Mouse (Mus musculus) naive thymus-derived CD4-positive, alpha-beta T cell, adult 2 months (primary cell): ENCODE results near the gene Meltf.
A peak's percentile ranks its signal among the peaks of the same experiment; 100 is the strongest.

Experiments
- DNase-seq: peaks from one replicate; pipeline ENCODE4 v3.0.0-alpha.2; 2011; ENCODE audit warnings: low read depth

Meltf gene

DNA sequence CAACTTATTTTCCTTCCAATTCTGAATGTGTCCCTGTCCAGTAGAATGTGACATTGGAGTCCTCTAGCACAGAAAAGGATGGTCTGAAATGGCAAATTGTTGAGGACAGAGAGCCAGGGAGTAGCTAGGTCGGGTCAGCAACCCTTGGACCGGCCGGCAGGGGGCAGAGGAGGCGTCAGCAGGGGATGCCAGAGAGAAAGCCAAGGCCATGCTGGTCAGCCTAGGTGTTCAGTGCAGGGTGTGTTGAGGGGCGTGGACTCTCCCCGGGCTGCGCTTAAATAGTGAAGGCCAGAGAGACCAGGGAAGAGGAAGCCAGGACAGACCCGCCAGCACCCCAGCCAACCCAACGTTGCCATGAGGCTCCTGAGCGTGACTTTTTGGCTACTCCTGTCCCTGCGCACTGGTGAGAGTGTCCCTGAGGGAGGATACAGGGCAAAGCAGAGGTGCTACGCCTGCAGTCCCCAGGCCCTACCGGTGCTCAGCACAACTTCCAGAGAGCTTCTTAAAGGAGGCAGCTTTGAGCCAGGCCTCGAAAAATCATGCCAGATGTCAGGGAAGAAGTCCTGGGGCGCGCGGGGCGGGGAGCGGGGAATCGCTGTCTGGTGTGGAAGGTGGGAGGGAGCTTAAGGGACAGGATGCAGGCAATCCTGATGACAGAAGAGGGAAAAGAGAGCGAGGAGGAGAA, at the start of gene Meltf:
TSS of gene Meltf (plus strand) at position 238 of the 685 bp plus-strand sequence.
- DNase-seq = peak; percentile 41

DNA sequence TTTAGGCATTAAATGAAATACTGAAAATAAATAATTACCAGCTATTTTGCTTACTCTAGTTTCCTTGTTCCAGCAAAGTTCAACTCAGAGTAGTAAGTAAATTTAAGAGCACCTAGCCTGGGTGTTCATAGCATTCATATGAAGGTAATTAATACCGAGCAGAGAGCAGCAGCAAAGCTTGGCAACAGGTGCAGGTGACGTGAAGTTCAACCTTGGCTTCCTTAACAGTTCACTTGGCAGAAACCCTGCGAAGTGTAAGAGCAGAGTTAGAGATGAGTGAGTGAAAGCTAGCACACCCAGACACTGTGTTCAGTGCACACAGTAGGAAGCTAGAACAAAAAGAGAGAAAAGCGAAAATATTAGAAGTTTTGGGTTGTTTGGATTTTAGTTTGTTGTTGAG, 47.9 kb upstream of the Meltf start:
- DNase-seq = no peak

DNA sequence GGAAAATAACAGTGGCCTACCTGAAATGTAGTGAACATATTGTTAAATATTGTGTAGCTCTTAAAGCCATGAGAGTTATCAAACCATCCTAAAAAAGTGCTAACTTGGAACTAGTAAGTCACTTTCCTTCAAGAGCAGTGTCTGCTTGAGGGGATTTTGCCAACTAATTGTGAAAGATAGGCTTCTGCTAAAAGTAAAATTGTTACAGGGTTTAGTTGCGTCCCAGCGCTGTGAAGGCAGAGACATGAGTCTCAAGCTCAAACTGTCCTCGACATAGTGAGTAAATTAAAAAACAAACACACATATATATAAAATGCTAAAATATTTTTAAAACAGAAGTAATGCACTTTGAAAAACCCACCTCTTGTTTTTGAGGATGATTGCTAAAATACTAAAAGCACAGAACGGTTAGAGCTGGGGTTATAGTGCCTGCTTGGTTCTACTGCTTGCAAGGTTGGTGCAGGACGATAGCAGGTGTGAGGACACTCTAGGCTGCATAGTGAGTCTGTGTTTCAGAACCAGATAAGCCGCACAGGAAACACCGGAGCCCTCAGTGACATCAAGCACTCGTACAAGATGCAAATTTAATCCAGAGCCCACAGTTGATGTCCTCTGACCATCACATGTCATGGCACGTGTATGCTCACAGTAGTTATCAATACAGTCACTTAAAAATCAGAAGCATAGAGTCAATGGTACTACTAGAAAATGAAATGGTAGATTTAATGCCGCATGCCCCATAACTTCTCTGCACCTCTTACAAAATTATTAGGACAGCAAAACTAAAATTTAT, 45.8 kb upstream of the Meltf start:
- DNase-seq = no peak

DNA sequence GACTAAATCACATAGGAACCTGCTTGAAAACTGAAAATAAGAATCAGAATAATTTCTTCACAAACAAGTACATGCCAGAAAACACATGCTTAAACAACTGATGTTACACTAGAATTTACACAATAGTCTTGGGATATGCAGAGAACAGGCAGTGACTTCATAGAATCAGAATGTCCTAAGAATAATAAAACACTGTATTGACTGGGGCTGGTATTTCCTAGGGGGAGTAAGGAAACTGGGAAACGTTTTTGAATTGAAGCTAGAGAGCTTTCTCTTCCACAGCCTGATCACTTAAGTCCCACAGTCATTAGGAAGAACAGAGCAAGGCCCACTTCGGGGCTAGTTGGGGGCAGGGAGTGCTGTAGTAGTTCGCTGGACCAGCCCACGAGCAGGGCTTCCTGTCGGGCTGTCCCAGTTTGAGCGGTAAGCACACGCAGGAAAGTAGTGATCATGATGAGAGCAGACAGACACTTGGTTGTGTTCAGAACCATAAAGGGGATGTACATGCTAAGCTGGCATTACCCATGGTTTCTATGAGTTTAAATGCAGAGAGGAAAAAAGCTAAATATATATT, 44.5 kb upstream of the Meltf start:
- no peak for DNase-seq

DNA sequence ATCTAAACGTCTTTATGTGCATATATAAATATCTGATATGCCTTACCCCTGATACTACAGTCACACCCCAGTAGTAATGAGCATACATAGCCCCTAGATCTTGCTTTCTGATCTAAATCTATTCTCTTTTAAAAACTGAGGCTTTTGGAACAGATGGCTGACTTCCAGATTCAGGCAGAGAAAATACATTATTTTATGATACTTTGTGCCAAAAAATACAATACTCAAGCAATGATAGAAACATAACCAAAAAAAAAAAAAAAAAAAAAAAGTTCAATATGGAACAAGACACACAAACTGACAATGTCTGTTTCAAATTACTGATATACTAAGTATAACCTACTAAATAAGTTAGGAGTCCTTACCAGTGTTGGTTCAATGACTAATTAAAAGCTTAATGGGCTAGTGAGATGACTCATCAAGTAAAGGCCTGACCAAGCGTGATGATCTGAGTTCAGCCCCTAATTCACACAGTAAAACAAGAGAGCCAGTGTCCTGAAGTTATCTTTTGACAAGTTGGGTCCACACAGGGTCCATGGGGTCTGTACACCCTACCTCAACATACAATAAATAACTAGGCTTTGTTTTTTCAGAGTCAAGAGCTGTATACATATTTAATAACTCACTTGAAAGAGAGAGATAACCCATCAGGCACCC, 43.8 kb upstream of the Meltf start:
- no peak for DNase-seq

DNA sequence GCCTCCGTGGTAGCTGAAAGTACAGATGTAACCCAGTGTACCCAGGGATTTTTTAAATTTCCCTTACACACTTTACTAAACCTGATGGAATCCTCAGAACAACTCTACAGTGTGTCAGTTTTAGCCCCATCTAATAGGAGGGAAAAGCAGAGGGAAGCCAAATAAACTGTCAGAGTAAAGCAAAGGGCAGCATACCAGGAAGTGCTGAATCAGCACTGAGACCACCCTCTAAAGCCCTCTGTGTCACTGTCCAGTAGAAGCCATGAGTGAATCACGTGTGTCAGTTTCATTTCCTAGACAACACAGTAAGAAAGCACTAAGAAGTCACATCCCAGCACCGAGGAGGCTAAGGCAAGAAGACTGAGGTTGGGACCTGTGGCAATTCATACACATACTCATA, 41.2 kb upstream of the Meltf start:
- DNase-seq = no peak

GRCm38 (mm10) chr16:31844246-31844645, 34.4 kb upstream of the Meltf start:
- DNase-seq = no peak

- DNase-seq = no peak
These were observed 31.8 kb upstream of the Meltf start for GRCm38 (mm10) chr16:31846763-31847162.

- DNase-seq = no peak
These were observed 14.7 kb upstream of the Meltf start for GRCm38 (mm10) chr16:31863920-31864319.

GRCm38 (mm10) chr16:31865242-31865641, 13.4 kb upstream of the Meltf start:
- DNase-seq = no peak

DNA sequence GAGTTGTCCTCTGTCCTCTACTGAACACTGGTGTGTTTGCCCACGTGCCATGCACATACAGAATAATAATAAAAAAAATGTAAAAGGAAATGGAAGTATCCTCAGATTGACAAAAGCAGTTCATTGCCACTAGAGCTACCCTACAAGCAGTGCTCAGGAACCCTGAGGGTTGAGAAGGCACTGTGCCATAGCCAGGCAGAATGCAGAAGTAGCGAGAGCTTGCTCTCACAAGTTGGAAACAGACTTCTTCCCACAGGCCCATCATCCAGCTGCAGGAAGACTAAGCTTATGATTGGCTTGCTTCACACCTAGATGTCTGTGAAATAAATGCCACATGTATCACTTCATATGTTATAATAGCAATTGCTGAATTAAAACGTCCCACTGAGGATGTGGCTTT, 11.7 kb upstream of the Meltf start:
- no peak for DNase-seq

- no peak for DNase-seq
These were observed 10.9 kb upstream of the Meltf start for GRCm38 (mm10) chr16:31867736-31868135.

DNA sequence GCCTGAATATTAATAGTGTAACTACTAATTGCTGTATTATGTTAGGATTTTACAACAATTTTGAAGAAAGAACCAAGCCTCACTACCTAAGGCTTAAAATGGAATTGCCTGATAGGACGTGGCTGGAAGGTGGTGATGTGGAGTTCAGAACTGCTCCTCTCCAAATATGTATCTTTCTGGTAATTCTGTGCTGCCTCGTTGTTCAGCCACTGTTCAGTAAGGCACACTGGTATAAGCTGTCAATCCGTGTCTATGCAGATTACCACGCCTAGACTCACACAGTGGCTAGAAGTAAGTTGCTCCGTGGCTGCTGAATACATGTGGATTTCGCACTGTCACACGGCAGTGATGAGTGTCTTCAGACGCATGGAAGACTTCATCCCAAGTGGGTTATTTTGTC, 4.9 kb upstream of the Meltf start:
- no peak for DNase-seq

DNA sequence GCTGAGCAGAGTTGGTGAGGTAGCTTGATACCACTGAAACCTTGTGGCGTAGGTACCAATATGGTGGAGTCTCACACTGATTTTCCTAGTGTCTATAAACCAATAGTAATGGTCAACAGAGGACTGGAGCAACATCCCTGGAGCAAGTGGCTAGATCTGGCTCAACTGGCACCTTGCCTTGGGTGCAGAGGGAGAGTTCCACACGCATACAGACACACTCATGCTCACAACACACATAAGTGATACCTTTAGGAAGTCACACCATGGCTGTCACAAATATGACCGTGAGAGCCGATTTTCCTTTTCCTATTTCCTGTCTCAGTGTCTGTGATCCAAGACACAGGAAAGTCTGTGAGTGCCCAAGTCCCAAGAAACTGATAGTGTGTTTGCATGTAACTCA, 3.2 kb upstream of the Meltf start:
- no peak for DNase-seq

GRCm38 (mm10) chr16:31876386-31876785, 2.2 kb upstream of the Meltf start:
- no peak for DNase-seq

DNA sequence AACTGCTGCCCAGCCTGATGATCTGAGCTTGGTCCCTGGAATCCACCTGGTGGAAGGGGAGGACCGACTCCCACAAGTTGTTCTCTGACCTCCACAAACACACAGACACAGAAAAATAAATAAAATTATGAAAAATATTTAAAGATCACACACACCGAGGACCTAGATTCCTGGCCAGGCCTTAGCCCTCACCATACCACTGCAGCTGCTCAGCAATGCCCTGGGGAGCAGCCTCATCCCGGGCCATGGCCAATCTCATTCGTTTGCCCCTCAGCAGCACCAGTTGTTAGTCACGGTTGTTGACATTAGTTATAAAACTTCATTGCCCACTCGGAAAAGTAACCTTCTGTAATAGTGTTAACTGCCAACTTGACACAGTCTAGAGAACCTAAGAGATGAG, 558 bp upstream of the Meltf start:
- DNase-seq = no peak

- DNase-seq = no peak
These were observed 1.7 kb downstream of the Meltf start for GRCm38 (mm10) chr16:31880146-31880840.

GRCm38 (mm10) chr16:31882381-31882908, 3.8 kb downstream of the Meltf start:
- DNase-seq = no peak

DNA sequence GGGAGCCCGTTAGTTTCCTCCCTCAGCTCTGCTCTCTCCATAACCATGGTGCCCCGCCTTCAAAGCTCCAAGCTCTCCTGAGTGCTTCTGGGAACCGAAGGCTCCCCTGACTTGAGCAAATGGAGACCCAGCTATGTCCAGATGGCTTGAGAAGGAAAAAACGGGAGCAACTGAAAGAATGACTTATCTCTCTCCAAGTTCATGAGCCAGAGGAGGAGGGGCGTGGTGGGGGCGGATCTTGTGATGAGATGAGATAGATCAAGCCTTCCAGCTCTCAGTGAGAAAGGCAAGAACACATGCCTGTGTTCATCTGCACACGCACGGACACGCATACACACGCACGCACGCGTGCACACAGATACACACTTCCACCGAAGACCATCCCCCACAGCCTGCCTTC, 4.7 kb downstream of the Meltf start:
- DNase-seq = no peak

- no peak for DNase-seq
These were observed 5.3 kb downstream of the Meltf start for GRCm38 (mm10) chr16:31883902-31884301.

DNA sequence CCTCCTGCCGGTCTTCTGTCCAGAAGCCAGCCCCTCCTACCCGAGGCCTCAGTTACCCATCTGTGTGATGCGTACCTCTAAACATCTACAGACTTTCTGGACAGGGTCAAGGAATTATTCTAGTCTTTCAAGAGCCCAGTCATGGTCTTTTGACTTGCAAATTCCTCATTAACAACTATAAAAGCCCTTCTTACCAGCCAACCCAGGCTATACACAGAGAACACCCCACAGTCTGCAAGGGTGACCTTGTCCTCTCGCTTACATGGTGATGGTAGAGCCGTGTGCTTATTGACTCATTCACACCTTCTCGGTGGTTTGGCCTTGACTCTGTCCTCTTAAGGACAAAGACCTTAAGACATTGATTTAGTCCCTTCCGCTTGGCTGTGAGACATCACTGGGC, 12.3 kb downstream of the Meltf start:
- DNase-seq = no peak
